Mouse (Mus musculus): ENCODE measurements around the gene P3h3. TPM values are rescaled to one million over a fixed set of nuclear protein-coding genes. Genes with fewer than 3 reads are reported as not detected.
"Not testable (repeated sequence)": the region's sequence is repeated elsewhere in the genome, so short reads cannot be mapped to it uniquely, and the experiment has no call there.

Gene P3h3
- polyA plus RNA-seq, 1 experiment, result 2.7 TPM

DNA sequence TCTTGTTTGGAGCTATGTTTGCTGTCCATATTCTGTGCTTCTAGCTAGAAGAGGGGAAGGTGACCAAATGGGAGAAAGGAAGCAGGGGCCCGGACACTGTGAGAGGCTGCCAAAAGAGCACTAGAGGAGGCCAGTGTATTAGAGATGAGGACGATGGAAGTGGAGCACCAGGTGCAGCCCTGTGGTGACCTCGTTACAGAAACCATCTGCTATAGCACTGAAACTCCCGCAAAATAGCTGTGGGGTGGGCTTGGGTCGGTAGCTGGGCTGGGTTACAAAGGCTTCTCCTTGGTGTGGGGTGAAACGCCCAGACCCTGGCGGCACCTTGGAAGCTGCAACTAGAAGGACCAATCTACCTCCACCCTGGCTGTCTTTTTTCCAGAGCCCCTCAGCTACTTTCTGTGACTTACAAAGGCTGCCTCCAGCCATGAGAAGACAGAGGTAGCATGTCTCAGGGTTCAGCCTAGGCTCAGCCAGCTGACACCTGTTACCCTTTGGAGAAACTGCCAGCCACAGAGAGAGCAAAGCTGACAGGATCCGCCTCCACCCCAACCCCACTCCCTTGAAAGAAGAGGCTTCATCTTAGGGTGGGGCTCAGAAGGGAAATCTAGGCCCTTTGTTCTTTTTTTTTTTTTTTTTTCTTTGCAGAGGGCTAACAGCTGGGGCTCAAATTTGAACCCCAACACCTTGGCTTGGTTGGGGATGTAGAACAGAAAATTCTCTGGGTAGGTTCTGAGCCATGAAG is 42.7 kb upstream of the P3h3 start:
- Histone ChIP-seq H3K27ac (ENCODE audit: control insufficient read depth, insufficient read depth, low read depth, low read length, poor library complexity) (no peak overlapping the region), H3K4me1 (ENCODE audit: control insufficient read depth, insufficient read depth, low read length) (peaks cover 2% of the 10 kb centered on the region; the same call in 1 of the 2 replicates), H3K4me3 (replicated peaks; ENCODE audit: control insufficient read depth, low read depth, low read length) (no peak overlapping the region)
- TF ChIP-seq CTCF (IDR thresholded peaks at IDR 0.05; ENCODE audit: control insufficient read depth, insufficient read depth, low read length) (no peak), POLR2A (IDR thresholded peaks at IDR 0.05; ENCODE audit: borderline replicate concordance, control insufficient read depth, low read depth, low read length) (no peak)
- WGBS, result 66% methylated on average over 8 of the region's 8 CpGs

DNA sequence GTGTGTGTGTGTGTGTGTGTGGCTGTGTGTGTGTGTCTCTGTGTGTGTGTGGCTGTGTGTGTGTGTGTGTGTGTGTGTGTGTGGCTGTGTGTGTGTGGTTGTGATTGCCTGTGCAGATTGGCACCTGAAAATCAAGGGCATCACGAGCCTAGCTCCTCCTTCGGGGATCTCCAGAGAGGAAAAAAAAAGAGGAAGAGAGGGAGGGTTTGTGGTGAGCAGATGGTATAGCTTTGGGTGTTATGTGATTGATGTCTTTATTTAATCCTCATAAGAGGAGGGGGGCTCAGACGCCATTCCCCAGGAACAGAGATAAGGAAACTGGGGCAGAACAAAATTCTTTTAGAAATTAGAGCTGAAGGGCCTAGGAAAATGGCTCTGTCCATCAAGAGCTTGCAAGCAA is 40.8 kb upstream of the P3h3 start:
- Histone ChIP-seq H3K4me3 (replicated peaks; ENCODE audit: control insufficient read depth, low read depth, low read length) (no peak overlapping the region), H3K27ac (ENCODE audit: control insufficient read depth, insufficient read depth, low read depth, low read length, poor library complexity) (peak overlapping the region; percentile 14; the same call in 1 of the 2 replicates), H3K4me1 (ENCODE audit: control insufficient read depth, insufficient read depth, low read length) (peaks cover 2% of the 10 kb centered on the region; the same call in 1 of the 2 replicates)
- WGBS, result under 1% methylated on average over 3 of the region's 3 CpGs
- TF ChIP-seq CTCF (IDR thresholded peaks at IDR 0.05; ENCODE audit: control insufficient read depth, insufficient read depth, low read length) (no peak), POLR2A (IDR thresholded peaks at IDR 0.05; ENCODE audit: borderline replicate concordance, control insufficient read depth, low read depth, low read length) (no peak)

- 77% methylated on average over 2 of the region's 2 CpGs for WGBS
- not testable (repeated sequence) for H3K27ac ChIP-seq (ENCODE audit: control insufficient read depth, insufficient read depth, low read depth, low read length, poor library complexity); H3K4me1 ChIP-seq (ENCODE audit: control insufficient read depth, insufficient read depth, low read length); H3K4me3 ChIP-seq (replicated peaks; ENCODE audit: control insufficient read depth, low read depth, low read length)
These were observed 36.6 kb upstream of the P3h3 start for GRCm38 (mm10) chr6:124894113-124894512.

GRCm38 (mm10) chr6:124890997-124891396 is 33.4 kb upstream of the P3h3 start:
- Histone ChIP-seq H3K4me1 (ENCODE audit: control insufficient read depth, insufficient read depth, low read length) (no peaks in the 10 kb centered on the region), H3K4me3 (replicated peaks; ENCODE audit: control insufficient read depth, low read depth, low read length) (no peak overlapping the region), H3K27ac (ENCODE audit: control insufficient read depth, insufficient read depth, low read depth, low read length, poor library complexity) (no peak overlapping the region)
- whole genome bisulfite sequencing, result 50% methylated on average over 6 of the region's 6 CpGs
- TF ChIP-seq POLR2A (IDR thresholded peaks at IDR 0.05; ENCODE audit: borderline replicate concordance, control insufficient read depth, low read depth, low read length), result no peak
- no peak for TF ChIP-seq CTCF (IDR thresholded peaks at IDR 0.05; ENCODE audit: control insufficient read depth, insufficient read depth, low read length)

DNA sequence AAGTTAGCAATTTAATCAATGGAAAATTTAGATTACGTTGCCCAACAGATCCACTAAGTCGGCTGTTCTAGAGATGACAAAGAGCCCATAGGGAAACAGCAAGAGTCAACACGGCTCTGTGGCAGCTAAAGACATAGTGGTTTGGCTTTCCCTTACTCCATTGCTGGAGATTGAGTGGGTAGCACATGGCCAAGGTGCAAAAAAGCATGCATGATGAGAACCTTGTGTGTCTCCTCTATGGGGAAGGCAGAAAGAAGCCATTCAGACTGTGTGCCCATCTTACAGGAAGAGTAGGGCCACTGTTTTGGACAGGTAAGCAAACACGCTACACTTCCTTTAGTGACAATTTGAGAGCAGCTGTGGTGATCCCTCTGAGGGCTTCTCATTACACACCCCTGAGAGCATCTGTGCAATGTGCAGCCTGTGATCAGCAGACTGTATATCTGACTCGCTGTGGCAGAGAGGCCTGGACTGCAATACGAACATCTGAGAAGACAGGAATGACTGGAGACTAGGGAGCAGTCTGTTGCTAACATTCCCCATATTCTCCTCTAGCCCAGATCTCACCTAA is 31.1 kb upstream of the P3h3 start:
- 76% methylated on average over 6 of the region's 6 CpGs for WGBS
- H3K4me3 ChIP-seq (replicated peaks; ENCODE audit: control insufficient read depth, low read depth, low read length), result no peak overlapping the region
- H3K27ac ChIP-seq (ENCODE audit: control insufficient read depth, insufficient read depth, low read depth, low read length, poor library complexity), result no peak overlapping the region
- no peak for TF ChIP-seq POLR2A (IDR thresholded peaks at IDR 0.05; ENCODE audit: borderline replicate concordance, control insufficient read depth, low read depth, low read length)
- no peaks in the 10 kb centered on the region for H3K4me1 ChIP-seq (ENCODE audit: control insufficient read depth, insufficient read depth, low read length)

DNA sequence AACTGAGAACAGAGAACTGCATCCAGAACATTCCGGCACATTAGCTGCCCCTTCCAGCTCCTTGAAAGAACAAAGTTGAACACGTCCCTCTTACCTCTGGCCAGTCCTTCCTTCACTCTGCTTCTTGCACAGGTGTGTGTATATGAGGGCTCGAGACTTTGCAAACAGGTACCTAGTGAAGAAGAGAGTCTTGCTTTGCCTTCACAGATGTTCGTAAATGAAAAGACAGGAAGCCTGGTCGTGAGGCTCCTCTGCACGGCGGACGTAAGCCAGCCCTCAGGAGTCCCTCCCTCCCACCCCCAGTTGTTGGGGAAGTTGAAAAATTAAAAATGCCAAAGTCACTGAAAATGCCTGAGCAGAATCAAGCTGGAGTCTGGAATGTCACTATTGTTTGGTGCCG is 30.4 kb upstream of the P3h3 start, which contains the start of gene Cd4:
Gene Cd4, minus strand, starts transcription at position 236 of the 400 bp plus-strand sequence.
- WGBS, result 39% methylated on average over 9 of the region's 9 CpGs
- no peak for TF ChIP-seq CTCF (IDR thresholded peaks at IDR 0.05; ENCODE audit: control insufficient read depth, insufficient read depth, low read length)
- TF ChIP-seq POLR2A (IDR thresholded peaks at IDR 0.05; ENCODE audit: borderline replicate concordance, control insufficient read depth, low read depth, low read length), result no peak
- H3K27ac ChIP-seq (ENCODE audit: control insufficient read depth, insufficient read depth, low read depth, low read length, poor library complexity), result no peak within 1 kb of the TSS
- H3K4me3 ChIP-seq (replicated peaks; ENCODE audit: control insufficient read depth, low read depth, low read length), result no peak within 1 kb of the TSS
- no peaks in the 10 kb centered on the region for H3K4me1 ChIP-seq (ENCODE audit: control insufficient read depth, insufficient read depth, low read length)

- Histone ChIP-seq H3K27ac (ENCODE audit: control insufficient read depth, insufficient read depth, low read depth, low read length, poor library complexity) (no peak overlapping the region), H3K4me1 (ENCODE audit: control insufficient read depth, insufficient read depth, low read length) (no peaks in the 10 kb centered on the region), H3K4me3 (replicated peaks; ENCODE audit: control insufficient read depth, low read depth, low read length) (no peak overlapping the region)
- TF ChIP-seq POLR2A (IDR thresholded peaks at IDR 0.05; ENCODE audit: borderline replicate concordance, control insufficient read depth, low read depth, low read length), result no peak
- no peak for TF ChIP-seq CTCF (IDR thresholded peaks at IDR 0.05; ENCODE audit: control insufficient read depth, insufficient read depth, low read length)
- WGBS, result 62% methylated on average over 8 of the region's 8 CpGs
These were observed 28.4 kb upstream of the P3h3 start for GRCm38 (mm10) chr6:124885956-124886381.

GRCm38 (mm10) chr6:124884714-124885500 is 27.4 kb upstream of the P3h3 start:
- Histone ChIP-seq H3K4me3 (replicated peaks; ENCODE audit: control insufficient read depth, low read depth, low read length) (no peak overlapping the region), H3K27ac (ENCODE audit: control insufficient read depth, insufficient read depth, low read depth, low read length, poor library complexity) (no peak overlapping the region), H3K4me1 (ENCODE audit: control insufficient read depth, insufficient read depth, low read length) (no peaks in the 10 kb centered on the region)
- TF ChIP-seq POLR2A (IDR thresholded peaks at IDR 0.05; ENCODE audit: borderline replicate concordance, control insufficient read depth, low read depth, low read length), result no peak
- no peak for TF ChIP-seq CTCF (IDR thresholded peaks at IDR 0.05; ENCODE audit: control insufficient read depth, insufficient read depth, low read length)
- 56% methylated on average over 10 of the region's 10 CpGs for WGBS
